Mouse (Mus musculus) lung, postnatal 36 days (tissue): Measurements from ENCODE around the gene Pigc.

Experiments used
- DNase-seq: peaks from one replicate; pipeline ENCODE4 v3.0.0; 2022; ENCODE audit warnings: mixed read lengths

The Pigc gene

GRCm38 (mm10) chr1:161976255-161977182, 7.5 kb downstream of the Pigc start:
- DNase-seq = peak; percentile 95

DNA sequence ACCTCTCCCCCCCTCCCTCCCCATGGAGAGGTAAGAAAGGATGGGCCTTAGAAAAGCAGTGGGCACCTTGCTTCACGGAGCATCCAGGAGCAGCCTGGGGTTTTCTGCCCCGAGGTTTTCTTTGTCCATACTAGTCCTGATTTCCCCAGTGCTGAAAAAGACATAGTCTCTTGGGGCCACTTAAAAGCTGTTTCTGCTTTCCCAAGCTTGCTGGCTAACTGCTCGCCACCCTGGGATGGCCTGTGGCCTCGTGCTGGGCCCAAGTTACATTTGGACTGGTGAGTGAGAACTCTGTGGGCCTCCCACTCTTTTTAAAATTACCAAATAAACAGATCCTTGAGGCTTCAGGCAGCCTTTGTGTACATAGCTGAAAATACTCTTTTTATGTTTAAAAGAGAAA, 8.3 kb downstream of the Pigc start:
- DNase-seq = no peak

GRCm38 (mm10) chr1:161978173-161978700, 9.3 kb downstream of the Pigc start:
- DNase-seq = no peak

DNA sequence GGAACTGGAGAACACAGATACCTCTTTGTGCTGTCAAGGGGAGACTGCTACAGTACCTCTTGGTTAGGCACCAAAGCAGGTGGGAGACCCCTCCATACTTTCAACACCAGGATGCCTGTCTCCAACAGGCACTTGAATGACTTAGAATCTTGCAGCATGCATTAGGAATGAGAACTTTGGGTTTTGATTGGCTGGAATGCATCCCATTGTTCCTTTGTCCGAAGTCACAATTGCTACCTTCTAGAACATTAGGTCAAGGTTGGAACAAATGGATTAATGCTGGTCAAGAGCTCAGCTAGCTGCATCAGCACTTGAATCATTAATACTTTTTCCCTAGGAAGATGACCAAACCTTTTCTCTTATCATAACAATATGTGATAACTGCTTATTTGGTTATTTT, 10.6 kb downstream of the Pigc start, which contains the start of gene 4930558K02Rik:
Gene 4930558K02Rik, minus strand, starts transcription at position 101 of the 400 bp plus-strand sequence.
- no peak for DNase-seq

DNA sequence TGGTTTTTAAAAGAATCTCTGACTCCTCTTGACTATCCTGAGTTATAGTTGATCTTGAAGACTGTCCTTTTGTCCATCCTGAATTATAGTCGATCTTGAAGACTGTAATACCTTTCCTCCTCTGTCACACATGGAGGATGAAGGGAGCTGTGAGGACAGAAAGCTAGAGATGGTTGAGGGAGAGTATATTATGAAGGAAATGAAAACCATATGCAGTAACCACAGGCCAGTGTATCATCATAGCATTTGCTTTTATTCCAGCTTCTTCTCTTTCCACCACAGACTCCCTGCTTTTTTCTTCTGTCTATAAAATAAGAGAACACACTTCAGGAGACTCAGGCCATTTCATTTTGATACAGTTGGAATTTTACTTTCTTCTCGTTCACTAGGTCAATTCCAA, 11.1 kb downstream of the Pigc start:
- no peak for DNase-seq

DNA sequence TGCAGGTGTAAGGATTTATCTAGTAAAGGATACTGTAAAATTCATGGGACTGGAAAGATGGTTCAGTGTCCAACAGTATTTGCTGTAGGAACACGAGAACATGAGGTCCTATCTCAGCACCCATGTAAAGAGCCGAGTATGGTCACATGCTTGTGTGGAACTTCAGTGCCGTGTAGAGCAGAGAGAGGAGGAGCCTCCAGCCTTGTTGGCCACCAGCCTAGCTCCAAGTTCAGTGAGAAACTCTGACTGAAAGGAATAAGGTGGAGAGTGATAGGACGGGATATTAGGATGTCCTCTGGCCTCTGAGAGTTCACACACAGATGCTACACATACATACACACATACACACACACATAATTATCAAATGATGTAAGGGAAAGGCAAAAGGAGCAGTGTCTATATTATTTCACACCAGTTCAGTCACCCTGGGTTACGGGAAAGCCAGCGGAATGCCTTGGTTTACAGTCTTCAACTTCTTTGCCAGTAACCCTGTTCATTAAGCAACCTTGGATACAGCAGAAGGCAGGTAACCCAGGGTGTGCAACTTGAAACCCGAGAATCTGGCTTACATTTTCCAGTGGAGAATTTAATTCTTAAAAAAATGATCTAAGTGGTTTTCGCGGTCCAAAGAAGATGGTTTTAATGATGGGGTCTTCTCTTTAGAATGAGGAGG, 11.8 kb downstream of the Pigc start:
- DNase-seq = no peak

- DNase-seq = no peak
Measured at GRCm38 (mm10) chr1:161983451-161983850, 14.5 kb downstream of the Pigc start.

DNA sequence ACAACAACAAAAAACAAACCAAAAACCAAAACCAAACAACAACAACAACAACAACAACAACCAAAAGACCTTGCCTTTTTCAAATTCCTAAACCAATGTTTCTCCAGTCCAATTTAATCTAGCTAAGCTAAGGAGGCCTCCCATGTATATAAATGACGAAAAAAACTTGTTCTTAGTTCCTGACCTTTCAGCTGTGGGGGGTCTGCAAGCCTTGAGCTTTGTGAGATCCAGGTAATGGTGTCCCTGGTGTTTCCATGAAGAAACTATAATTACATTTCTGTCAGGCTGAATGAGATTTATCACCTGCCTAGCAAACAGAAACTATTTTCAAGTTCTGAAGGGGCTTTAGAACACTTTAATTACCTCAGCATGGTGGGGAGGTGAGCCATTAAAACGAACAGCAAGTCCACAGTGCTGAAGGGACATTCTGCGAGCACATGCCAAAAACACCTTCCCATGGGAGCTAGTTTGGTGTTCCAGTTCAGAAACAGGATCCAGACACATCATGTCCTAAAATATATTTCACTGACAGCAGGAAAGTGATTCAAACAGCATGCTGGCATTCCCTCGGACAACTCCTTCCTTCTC, 15.1 kb downstream of the Pigc start:
- DNase-seq = no peak

DNA sequence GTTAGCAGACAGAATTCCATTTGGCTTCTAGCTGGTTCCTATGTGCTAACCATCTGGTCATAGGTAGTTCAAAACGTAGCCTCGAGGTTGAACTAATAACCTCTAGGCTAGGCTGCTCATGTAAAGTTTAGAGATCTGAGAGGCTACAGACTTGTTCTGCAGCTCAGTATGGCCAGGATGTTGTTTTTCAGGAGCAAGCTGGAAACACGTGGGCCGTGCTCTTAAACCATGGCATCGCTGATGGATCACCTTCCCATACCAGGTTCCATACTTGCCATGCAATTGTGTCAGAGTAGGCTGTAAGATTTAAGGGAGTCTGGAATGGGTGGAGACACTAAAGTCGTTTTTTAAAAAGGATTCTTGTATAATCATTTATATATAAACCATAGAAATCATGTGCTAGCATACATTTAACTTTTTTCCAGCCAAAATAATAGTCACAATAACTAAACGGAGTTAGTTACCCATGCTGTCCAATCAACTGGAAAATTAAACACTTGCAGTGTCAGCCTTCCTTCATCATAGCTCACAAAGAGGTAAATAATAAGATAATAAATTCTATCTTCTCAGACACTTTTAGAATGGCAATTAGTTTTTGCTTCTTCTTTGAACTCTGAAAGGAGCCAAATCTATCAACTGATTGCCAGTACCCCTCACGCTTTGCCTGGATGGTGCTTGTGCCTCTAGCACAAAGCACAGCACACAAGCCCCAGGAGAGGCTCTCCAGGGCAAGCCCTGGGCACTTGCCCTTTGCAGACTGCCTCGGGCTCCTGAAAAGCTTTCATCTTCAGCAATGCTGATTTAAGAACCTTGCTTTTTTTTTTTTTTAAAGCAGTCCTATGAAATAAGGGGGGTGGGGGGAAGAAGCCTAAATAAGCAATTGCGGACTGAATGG, 21.9 kb downstream of the Pigc start:
- DNase-seq = no peak

DNA sequence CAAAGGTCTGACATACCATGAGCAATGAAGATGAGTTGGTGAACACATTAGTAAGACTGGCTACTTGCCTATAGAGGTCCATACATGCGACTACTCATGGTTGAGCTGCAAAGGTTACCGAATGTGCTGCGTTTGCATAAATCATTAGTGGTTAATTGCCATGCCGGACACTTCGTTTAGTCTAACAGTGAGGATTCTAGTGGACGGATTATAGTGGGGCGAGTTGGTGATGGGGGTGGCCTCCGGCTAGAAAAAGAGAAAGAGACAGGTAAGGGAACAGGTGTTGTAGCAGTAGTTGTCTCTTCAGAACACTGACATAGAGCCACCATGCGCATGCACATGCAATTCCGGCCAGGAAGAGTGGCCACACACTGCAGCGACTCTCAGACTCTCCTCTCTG, 22.9 kb downstream of the Pigc start:
- no peak for DNase-seq

DNA sequence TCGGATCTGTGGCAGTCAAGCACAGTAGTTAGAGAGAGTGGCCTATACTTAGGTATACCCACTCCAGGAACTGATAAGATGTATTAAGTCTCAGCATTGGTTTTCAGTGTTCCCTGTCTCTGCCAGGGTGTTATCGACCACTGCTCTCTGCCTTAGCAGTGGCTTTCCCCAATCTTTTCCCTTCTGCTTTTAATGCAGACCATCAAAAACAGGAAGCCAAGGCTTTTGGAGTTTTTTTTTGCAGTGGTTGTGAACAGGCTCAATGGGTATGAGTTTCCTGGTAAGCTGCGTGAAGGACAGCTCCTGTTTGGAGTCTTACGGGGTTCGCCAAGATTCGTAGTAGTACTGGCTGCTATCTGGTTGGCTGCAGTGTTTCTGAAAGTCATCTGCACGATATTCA, 23.4 kb downstream of the Pigc start:
- no peak for DNase-seq

DNA sequence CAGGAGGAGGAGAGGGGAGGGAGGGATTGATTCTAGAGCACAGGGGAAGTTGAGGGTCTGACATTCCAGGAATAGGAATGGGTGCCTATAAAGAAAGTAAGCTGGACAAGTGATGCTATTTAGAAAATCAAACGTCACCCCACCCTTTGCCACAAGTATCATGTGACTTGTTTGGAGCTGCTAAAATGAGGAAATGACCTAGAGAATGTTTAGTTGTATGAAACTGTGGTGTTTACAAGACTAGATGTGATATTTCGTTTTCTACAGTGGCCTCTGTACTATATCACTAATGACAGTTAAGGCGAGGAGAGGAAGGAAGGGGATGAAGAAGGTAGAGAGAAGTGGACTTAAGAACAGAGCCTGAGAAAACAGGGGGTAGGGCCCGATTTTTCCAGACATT, 29.8 kb downstream of the Pigc start:
- DNase-seq = peak; percentile 39

DNA sequence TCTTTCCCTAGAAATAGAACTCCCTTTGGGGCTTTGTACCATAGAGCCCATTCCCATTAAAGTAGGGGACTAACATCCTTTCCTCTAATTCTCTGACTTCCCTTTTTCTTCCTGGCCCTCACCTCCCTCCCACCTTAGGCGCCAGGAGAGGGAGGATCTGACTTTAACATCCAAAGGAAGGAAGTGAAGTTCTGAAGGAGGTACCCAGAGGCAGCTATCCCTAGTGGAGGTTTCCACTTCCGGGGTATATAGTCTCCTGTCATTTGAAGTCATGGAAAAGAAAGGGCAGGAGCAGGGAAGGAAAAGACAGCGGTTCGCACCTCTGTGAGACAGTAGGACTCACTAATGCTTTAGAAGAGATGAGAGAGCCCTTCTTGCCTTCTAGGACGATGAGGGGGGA, 30.4 kb downstream of the Pigc start:
- no peak for DNase-seq

DNA sequence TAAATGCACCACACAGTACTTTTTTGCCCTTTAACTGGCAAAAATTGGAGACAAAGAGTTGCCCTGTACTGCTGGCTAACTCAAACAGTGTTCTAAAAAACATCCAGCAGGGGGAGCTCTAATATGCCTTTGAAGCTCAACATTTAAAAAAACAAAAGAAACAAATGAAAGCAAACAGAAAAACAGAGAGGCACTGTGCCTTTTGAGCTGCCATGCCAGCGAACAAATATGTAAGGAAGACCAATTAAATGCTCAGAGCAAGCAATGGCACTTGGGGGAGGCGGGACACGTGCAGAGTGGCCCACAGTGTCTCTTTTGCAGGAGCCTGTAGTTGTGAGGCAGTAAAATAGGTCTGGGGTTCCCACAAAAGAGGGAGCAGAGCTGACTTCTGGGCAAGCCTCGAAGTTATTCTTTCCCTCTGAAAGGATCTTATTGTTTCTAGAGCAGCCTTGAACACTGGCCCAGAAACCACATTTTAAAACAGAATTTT, 30.9 kb downstream of the Pigc start:
- peak; percentile 81 for DNase-seq

GRCm38 (mm10) chr1:162001328-162001727, 32.3 kb downstream of the Pigc start:
- DNase-seq = no peak

- DNase-seq = no peak
Measured at GRCm38 (mm10) chr1:162003729-162004517, 34.9 kb downstream of the Pigc start.

GRCm38 (mm10) chr1:162004518-162004780, 35.5 kb downstream of the Pigc start:
- DNase-seq = no peak

DNA sequence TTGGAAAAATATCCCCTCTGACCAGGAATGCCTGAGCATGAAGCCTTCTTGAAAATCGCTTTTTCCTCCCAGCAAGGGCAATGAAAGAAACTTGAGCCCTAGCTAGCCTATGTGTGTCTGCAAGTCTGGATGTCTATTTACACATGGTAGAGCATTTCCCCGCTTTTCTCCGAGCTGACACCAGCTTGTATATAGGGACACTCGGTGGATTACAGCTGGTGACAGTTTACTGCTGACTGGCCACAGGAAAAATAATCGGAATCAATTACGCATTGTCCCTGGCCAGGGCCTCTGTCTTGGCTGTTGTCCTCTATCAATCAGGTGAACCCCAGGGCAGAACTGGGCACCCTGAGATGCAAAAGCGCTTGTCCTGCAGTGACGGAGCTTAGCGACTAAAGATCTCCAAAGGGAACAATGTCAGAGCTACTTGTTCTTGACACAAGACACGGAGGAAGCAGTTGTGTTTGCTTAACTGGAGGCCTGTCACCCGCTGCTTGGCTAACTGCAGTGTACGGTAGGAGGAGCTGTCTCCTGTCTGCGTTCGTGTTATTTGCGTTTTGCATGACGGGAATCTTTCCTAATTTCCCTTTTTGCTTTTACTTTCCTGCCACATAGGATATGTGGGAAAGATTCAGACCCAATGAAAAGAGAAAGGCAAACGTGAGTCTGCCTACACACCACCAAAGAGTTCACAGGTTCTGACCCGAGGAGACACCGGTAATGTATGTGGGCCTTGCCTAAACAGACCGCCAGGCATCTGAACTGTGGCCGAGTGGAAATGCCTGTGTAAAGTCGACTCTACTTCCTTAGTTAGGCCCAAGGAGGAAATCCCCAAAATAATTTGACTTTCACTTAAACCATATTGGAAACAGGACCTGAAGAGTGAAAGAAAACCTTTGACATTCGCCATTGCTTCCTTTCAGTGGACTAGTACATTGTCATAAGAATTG, 36.1 kb downstream of the Pigc start:
- peak; percentile 80 for DNase-seq

DNA sequence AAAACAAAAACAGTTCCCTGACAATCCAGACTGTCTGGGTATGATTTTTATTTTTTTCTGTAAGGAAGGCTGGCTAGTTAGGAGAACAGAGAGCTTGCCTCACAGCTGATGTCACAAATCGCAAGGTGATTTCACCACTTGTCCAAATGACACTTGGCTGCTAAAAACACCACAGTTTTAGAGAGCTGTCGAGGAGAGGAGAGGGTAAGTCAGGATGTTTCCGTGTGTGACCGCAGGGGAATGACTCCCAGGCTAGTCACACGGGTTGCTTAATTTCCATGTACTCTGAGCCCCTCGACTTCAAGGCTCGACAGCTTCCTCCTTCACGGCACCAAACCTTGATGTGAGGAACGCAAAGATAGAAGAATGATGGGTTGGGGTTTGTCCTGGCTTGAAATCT, 37.1 kb downstream of the Pigc start:
- peak; percentile 32 for DNase-seq

DNA sequence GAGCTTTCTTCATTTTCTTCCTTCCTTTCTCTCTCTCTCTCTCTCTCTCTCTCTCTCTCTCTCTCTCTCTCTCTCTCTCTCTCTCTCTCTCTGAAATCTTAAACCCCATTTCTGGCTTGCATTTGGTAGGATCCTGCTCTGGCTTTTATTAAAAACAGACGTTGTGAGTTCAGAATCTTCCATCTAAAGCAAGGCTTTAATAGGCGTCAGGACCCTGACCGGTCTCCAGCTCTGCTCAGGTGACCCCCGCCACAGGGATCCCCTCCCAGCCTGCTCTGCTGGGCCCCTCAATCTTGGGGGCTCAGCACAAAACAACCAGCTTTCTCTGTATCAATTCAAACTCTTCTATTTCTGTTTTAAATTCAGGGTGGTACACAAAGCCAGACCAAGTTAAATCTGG, 39.2 kb downstream of the Pigc start:
- no peak for DNase-seq
